ENCODE assay signal across 17 mouse cellular contexts in genomic region chr10:3980231-3980630, GRCm38 (mm10).
A peak's percentile ranks its signal among the peaks of the same experiment; 100 is the strongest.
DNase-seq lines count a peak whose midpoint lies in the region; ATAC-seq lines count a peak whose summit lies in the region.
"Had no signal": no experiment of that assay in that cellular context is flagged by ENCODE, and none has a peak within 500 bp of the region (broad histone marks: within the 10 kb centered on the region; RNA-seq: fewer than 3 reads in every experiment).

No protein-coding gene starts in this region.

- peak; percentile 35 for DNase-seq in cerebellum, adult 11 months
- DNase-seq in cerebellum, postnatal 4 days (ENCODE audit: low spot score in 2 of 2): no peak
- peak; percentile 69 for DNase-seq in cerebellum, adult 9-10 months
- peak; percentile 30 for DNase-seq in testis, postnatal 10 days (ENCODE audit: low spot score)
- no peak for DNase-seq in testis, postnatal 14 days (ENCODE audit: low spot score)
- DNase-seq in cerebellum, postnatal 14 days: peak; percentile 47 to 64
- no peak for DNase-seq in right cerebral cortex, postnatal 36 days (ENCODE audit: low spot score in 2 of 2)
- DNase-seq: adrenal gland, adult 2 months; adrenal gland, postnatal 14 days; B cell, adult 2 months; forebrain, postnatal 0 days; gastrocnemius, adult 2 months; gastrocnemius, postnatal 14 days; heart, adult 11 months had no signal

- ATAC-seq in cerebellum, adult (ENCODE audit: insufficient number of reproducible peaks, low FRiP score, low TSS enrichment): no peak
- ATAC-seq: forebrain, embryonic 14.5 days; forebrain, postnatal 0 days; intestine, postnatal 0 days had no signal

Comparison
In these comparisons a context has a peak if more than half of its experiments do, and no peak if none do; other contexts are left out.
1. DNase-seq: peak in cerebellum, adult 11 months (single experiment), cerebellum, adult 9-10 months (single experiment), testis, postnatal 10 days (single experiment) and cerebellum, postnatal 14 days (2 of 2); none in cerebellum, postnatal 4 days (0 of 2), testis, postnatal 14 days (single experiment) and right cerebral cortex, postnatal 36 days (0 of 2).